Mouse (Mus musculus): Measurements from ENCODE around the gene Ubash3a. TPM values are rescaled to one million over a fixed set of nuclear protein-coding genes. Genes with fewer than 3 reads are reported as not detected.
A peak's percentile ranks its signal among the peaks of the same experiment; 100 is the strongest.

The Ubash3a gene
- polyA plus RNA-seq, 2 experiments = 8.4 to 11.8 TPM

GRCm38 (mm10) chr17:31235915-31236314 lies 28.2 kb downstream of the Ubash3a start:
- WGBS (ENCODE audit: insufficient replicate concordance) = 83% methylated on average over 1 of the region's 1 CpGs
- no peak overlapping the region for H3K9ac ChIP-seq (replicated peaks)
- DNase-seq (ENCODE audit: low read depth in 3 of 3, low spot score in 3 of 3) (no peak), ATAC-seq (ENCODE audit: insufficient read depth) (no peak)
- TF ChIP-seq EP300 (IDR thresholded peaks at IDR 0.05; ENCODE audit: low read depth) (no peak), CTCF (IDR thresholded peaks at IDR 0.05; ENCODE audit: low read depth) (peak; percentile 49)
- peaks cover 0 to 7% of the 10 kb centered on the region in 2 experiments; a peak in 2 of 4 replicates for H3K4me1 ChIP-seq (replicated peaks; ENCODE audit: control insufficient read depth in 2 of 2, insufficient read depth in 2 of 2, low read length in 1 of 2)
- no peak overlapping the region for H3K4me2 ChIP-seq (ENCODE audit: low read depth)
- peaks cover 11% of the 10 kb centered on the region for H3K36me3 ChIP-seq (replicated peaks; ENCODE audit: control insufficient read depth, insufficient read depth, low read depth)
- H3K4me3 ChIP-seq (ENCODE audit: insufficient read depth in 1 of 2, low read depth in 2 of 2, low read length in 2 of 2) = no peak overlapping the region
- H3K9me3 ChIP-seq (ENCODE audit: control insufficient read depth, low read length) = no peaks in the 10 kb centered on the region
- H3K27ac ChIP-seq = no peak overlapping the region
- H3K27me3 ChIP-seq (ENCODE audit: control insufficient read depth, insufficient read depth, low read length) = no peaks in the 10 kb centered on the region

DNA sequence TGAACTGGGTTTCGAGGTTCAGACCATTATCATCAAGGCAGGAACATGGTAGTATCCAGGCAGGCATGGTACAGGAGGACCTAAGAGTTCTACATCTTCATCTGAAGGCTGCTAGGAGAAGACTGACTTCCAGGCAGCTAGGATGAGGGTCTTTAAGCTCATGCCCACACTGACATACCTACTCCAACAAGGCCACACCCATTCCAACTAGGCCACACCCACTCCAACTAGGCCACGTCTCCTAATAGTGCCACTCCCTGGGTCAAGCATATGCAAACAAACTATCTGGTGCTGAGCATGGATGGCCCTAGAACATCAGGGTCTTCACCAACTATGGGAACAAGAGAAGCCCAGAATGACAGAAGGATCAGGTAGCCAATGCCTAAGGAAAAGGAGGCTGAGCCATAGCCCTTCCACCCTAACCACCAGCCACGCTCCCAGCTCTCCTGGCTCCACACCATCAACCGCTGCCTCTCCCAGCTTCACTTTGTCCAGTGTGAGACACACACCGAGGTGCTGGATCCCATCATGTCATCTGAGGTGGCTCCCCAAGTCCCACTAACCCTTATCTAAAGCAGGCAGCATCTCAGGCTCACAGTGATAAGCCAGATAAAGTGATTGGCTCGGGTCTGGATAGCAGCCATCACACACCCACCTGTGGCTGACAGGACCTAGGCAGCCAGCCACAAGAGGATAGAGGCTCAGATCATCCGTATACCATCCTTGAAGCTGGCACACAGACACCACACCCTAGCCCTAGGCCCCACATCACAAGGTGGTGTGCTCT lies 30.8 kb downstream of the Ubash3a start:
- H3K36me3 ChIP-seq (replicated peaks; ENCODE audit: control insufficient read depth, insufficient read depth, low read depth) = peaks cover 7% of the 10 kb centered on the region; the same call in 1 of the 2 replicates
- H3K27ac ChIP-seq = no peak overlapping the region
- ATAC-seq (ENCODE audit: insufficient read depth) (peak; percentile 72; the same call in 1 of the 2 replicates), DNase-seq (ENCODE audit: low read depth in 3 of 3, low spot score in 3 of 3) (peak in 2 of 3 experiments; percentile 41 to 55)
- 44% methylated on average over 7 of the region's 7 CpGs for WGBS (ENCODE audit: insufficient replicate concordance)
- H3K9me3 ChIP-seq (ENCODE audit: control insufficient read depth, low read length) = no peaks in the 10 kb centered on the region
- H3K4me3 ChIP-seq (ENCODE audit: insufficient read depth in 1 of 2, low read depth in 2 of 2, low read length in 2 of 2) = no peak overlapping the region
- H3K4me1 ChIP-seq (replicated peaks; ENCODE audit: control insufficient read depth in 2 of 2, insufficient read depth in 2 of 2, low read length in 1 of 2) = peaks cover 0 to 7% of the 10 kb centered on the region in 2 experiments; a peak in 2 of 4 replicates
- no peak overlapping the region for H3K4me2 ChIP-seq (ENCODE audit: low read depth)
- no peak for TF ChIP-seq CTCF (IDR thresholded peaks at IDR 0.05; ENCODE audit: low read depth)
- TF ChIP-seq EP300 (IDR thresholded peaks at IDR 0.05; ENCODE audit: low read depth) = no peak
- H3K9ac ChIP-seq (replicated peaks) = no peak overlapping the region
- H3K27me3 ChIP-seq (ENCODE audit: control insufficient read depth, insufficient read depth, low read length) = no peaks in the 10 kb centered on the region

DNA sequence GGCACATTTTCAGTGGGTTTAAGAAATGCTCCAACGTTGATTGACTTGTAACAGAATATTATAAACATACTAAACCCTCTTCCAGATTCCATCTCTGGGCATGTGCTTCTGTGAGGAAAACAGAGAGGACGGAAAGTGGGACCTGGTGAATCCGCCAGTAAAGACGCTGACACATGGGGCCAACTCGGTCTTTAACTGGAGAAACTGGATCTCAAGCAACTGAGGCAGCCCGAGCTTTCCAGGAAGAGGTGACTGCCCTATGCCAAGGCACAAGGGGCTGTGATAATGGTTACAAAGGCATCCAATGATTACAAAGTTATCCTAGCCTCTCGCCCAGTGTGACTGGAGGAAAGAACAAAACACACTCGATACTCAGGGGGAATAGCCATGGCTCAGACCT lies 33.5 kb downstream of the Ubash3a start:
- DNase-seq (ENCODE audit: low read depth in 3 of 3, low spot score in 3 of 3) (no peak), ATAC-seq (ENCODE audit: insufficient read depth) (no peak)
- no peaks in the 10 kb centered on the region for H3K9me3 ChIP-seq (ENCODE audit: control insufficient read depth, low read length)
- H3K9ac ChIP-seq (replicated peaks) = no peak overlapping the region
- no peak overlapping the region for H3K27ac ChIP-seq
- peaks cover 7% of the 10 kb centered on the region; the same call in 1 of the 2 replicates for H3K36me3 ChIP-seq (replicated peaks; ENCODE audit: control insufficient read depth, insufficient read depth, low read depth)
- WGBS (ENCODE audit: insufficient replicate concordance) = 77% methylated on average over 8 of the region's 8 CpGs
- TF ChIP-seq EP300 (IDR thresholded peaks at IDR 0.05; ENCODE audit: low read depth) (no peak), CTCF (IDR thresholded peaks at IDR 0.05; ENCODE audit: low read depth) (no peak)
- no peaks in the 10 kb centered on the region for H3K27me3 ChIP-seq (ENCODE audit: control insufficient read depth, insufficient read depth, low read length)
- no peak overlapping the region for H3K4me3 ChIP-seq (ENCODE audit: insufficient read depth in 1 of 2, low read depth in 2 of 2, low read length in 2 of 2)
- H3K4me1 ChIP-seq (replicated peaks; ENCODE audit: control insufficient read depth in 2 of 2, insufficient read depth in 2 of 2, low read length in 1 of 2) = peaks cover 0 to 7% of the 10 kb centered on the region in 2 experiments; a peak in 2 of 4 replicates
- no peak overlapping the region for H3K4me2 ChIP-seq (ENCODE audit: low read depth)

GRCm38 (mm10) chr17:31242764-31243163 lies 35.1 kb downstream of the Ubash3a start:
- no peak overlapping the region for H3K27ac ChIP-seq
- ATAC-seq (ENCODE audit: insufficient read depth) = no peak
- WGBS (ENCODE audit: insufficient replicate concordance) = 0% methylated on average over 1 of the region's 1 CpGs
- peaks cover 0 to 11% of the 10 kb centered on the region in 2 experiments; a peak in 2 of 4 replicates for H3K4me1 ChIP-seq (replicated peaks; ENCODE audit: control insufficient read depth in 2 of 2, insufficient read depth in 2 of 2, low read length in 1 of 2)
- H3K36me3 ChIP-seq (replicated peaks; ENCODE audit: control insufficient read depth, insufficient read depth, low read depth) = peaks cover 6% of the 10 kb centered on the region; the same call in 1 of the 2 replicates
- H3K4me2 ChIP-seq (ENCODE audit: low read depth) = no peak overlapping the region
- TF ChIP-seq CTCF (IDR thresholded peaks at IDR 0.05; ENCODE audit: low read depth) (peak; percentile 43), EP300 (IDR thresholded peaks at IDR 0.05; ENCODE audit: low read depth) (no peak)
- DNase-seq (ENCODE audit: low read depth in 3 of 3, low spot score in 3 of 3) = no peak
- H3K4me3 ChIP-seq (ENCODE audit: insufficient read depth in 1 of 2, low read depth in 2 of 2, low read length in 2 of 2) = no peak overlapping the region
- H3K9ac ChIP-seq (replicated peaks) = no peak overlapping the region
- H3K27me3 ChIP-seq (ENCODE audit: control insufficient read depth, insufficient read depth, low read length) = no peaks in the 10 kb centered on the region
- H3K9me3 ChIP-seq (ENCODE audit: control insufficient read depth, low read length) = no peaks in the 10 kb centered on the region

DNA sequence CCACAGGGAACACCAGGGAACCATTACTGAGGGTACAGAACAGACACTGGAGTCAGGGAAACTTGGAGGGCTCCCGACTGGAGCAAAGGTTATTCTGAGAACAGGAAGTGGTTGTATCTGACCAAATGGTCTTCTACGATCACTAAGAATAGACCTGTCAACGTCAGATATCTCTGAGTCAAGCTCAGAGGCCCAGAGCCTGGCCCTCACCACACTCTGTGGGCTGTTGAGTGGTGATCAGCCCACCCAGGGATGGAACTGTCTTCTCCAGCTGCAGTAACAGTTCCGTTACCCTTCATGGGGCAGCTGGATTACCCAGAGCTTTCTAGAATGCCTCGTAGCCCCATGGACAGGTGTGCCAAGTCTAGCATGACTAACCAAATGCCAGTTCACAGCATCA lies 37.6 kb downstream of the Ubash3a start:
- ATAC-seq (ENCODE audit: insufficient read depth) = no peak

More for the DNA sequence above, 37.6 kb downstream of the Ubash3a start:
- TF ChIP-seq EP300 (IDR thresholded peaks at IDR 0.05; ENCODE audit: low read depth) (no peak), CTCF (IDR thresholded peaks at IDR 0.05; ENCODE audit: low read depth) (no peak)
- no peak for DNase-seq (ENCODE audit: low read depth in 3 of 3, low spot score in 3 of 3)
- no peak overlapping the region for H3K4me3 ChIP-seq (ENCODE audit: insufficient read depth in 1 of 2, low read depth in 2 of 2, low read length in 2 of 2)
- peaks cover 4% of the 10 kb centered on the region; the same call in 1 of the 2 replicates for H3K36me3 ChIP-seq (replicated peaks; ENCODE audit: control insufficient read depth, insufficient read depth, low read depth)
- no peak overlapping the region for H3K4me2 ChIP-seq (ENCODE audit: low read depth)
- H3K4me1 ChIP-seq (replicated peaks; ENCODE audit: control insufficient read depth in 2 of 2, insufficient read depth in 2 of 2, low read length in 1 of 2) = peaks cover 0 to 4% of the 10 kb centered on the region in 2 experiments; a peak in 1 of 4 replicates
- no peaks in the 10 kb centered on the region for H3K27me3 ChIP-seq (ENCODE audit: control insufficient read depth, insufficient read depth, low read length)
- 17% methylated on average over 5 of the region's 5 CpGs for WGBS (ENCODE audit: insufficient replicate concordance)
- H3K9me3 ChIP-seq (ENCODE audit: control insufficient read depth, low read length) = no peaks in the 10 kb centered on the region
- no peak overlapping the region for H3K27ac ChIP-seq
- H3K9ac ChIP-seq (replicated peaks) = no peak overlapping the region

Data from liver, embryonic 14.5 days (tissue).